Mouse (Mus musculus) thymus, adult 2 months (tissue): ENCODE results near the gene Olfr38. TPM values are rescaled to one million over a fixed set of nuclear protein-coding genes. Genes with fewer than 3 reads are reported as not detected.

Source experiments
- DNase-seq: peaks from one replicate; pipeline ENCODE4 v3.0.0; 2021
- H3K27ac ChIP-seq: fragments of 200-500 bp; 2 replicates; pipeline ENCODE4 v1.5.1; 2012; ENCODE audit warnings: low read length, control low read depth; ENCODE audit not compliant: control insufficient read depth, insufficient read depth
- H3K27me3 ChIP-seq: fragments of 200-500 bp; 2 replicates; pipeline ENCODE4 v1.6.1; 2012; ENCODE audit warnings: mild to moderate bottlenecking, low read length, moderate library complexity, mixed read lengths; ENCODE audit not compliant: control insufficient read depth, insufficient read depth
- H3K36me3 ChIP-seq: fragments of 200-500 bp; 2 replicates; pipeline ENCODE4 v1.6.1; 2012; ENCODE audit warnings: mild to moderate bottlenecking, low read length, moderate library complexity; ENCODE audit not compliant: control insufficient read depth, insufficient read depth
- H3K4me1 ChIP-seq: fragments of 200-500 bp; replicated peaks from 2 replicates; pipeline ENCODE4 v1.6.1; 2012; ENCODE audit warnings: low read length; ENCODE audit not compliant: control insufficient read depth, insufficient read depth
- H3K4me3 ChIP-seq: fragments of 200-500 bp; 2 replicates; pipeline ENCODE4 v1.5.1; 2012; ENCODE audit warnings: mild to moderate bottlenecking, low read length, control low read depth, moderate library complexity; ENCODE audit not compliant: control insufficient read depth, insufficient read depth
- CTCF ChIP-seq: fragments of 200-500 bp; IDR thresholded peaks from 2 replicates; pipeline ENCODE4 v1.5.1; 2012; ENCODE audit warnings: mild to moderate bottlenecking, control low read depth, low read length, moderate library complexity, borderline replicate concordance; ENCODE audit not compliant: control insufficient read depth, poor library complexity, insufficient read depth; ENCODE audit errors: extremely low read depth
- POLR2A ChIP-seq: fragments of 200-500 bp; IDR thresholded peaks from 2 replicates; pipeline ENCODE4 v1.6.1; 2012; ENCODE audit warnings: mild to moderate bottlenecking, low read length, control low read depth, moderate library complexity; ENCODE audit not compliant: control insufficient read depth, poor library complexity, insufficient read depth; ENCODE audit errors: extremely low read depth
- WGBS: fragments of 180-500 bp; shearing (Covaris S2); methylation state at CpG from one replicate; pipeline ENCODE4 v1.1.7; 2018; 5-methylcytosine and 5-hydroxymethylcytosine counted together
- polyA plus RNA-seq: library from polyadenylated mRNA; depleted of rRNA; stranded (reverse); fragments of >200 nt; gene quantifications from 2 replicates; pipeline ENCODE4 v1.2.3, GENCODE M21; 2012; rRNA removed

Gene Olfr38
- polyA plus RNA-seq = not detected in 2 replicates

GRCm38 (mm10) chr6:42756104-42756503 is at the start of gene Olfr38:
Olfr38 (plus strand) TSS chr6:42756404.
- DNase-seq = no peak
- no peaks in the 10 kb centered on the region for H3K27me3 ChIP-seq
- no peak within 1 kb of the TSS for H3K4me3 ChIP-seq
- no peaks in the 10 kb centered on the region for H3K36me3 ChIP-seq
- H3K4me1 ChIP-seq = no peaks in the 10 kb centered on the region
- 85% methylated on average over 1 of the region's 1 CpGs for WGBS
- TF ChIP-seq POLR2A = no peak
- TF ChIP-seq CTCF = no peak
- H3K27ac ChIP-seq = no peak within 1 kb of the TSS

DNA sequence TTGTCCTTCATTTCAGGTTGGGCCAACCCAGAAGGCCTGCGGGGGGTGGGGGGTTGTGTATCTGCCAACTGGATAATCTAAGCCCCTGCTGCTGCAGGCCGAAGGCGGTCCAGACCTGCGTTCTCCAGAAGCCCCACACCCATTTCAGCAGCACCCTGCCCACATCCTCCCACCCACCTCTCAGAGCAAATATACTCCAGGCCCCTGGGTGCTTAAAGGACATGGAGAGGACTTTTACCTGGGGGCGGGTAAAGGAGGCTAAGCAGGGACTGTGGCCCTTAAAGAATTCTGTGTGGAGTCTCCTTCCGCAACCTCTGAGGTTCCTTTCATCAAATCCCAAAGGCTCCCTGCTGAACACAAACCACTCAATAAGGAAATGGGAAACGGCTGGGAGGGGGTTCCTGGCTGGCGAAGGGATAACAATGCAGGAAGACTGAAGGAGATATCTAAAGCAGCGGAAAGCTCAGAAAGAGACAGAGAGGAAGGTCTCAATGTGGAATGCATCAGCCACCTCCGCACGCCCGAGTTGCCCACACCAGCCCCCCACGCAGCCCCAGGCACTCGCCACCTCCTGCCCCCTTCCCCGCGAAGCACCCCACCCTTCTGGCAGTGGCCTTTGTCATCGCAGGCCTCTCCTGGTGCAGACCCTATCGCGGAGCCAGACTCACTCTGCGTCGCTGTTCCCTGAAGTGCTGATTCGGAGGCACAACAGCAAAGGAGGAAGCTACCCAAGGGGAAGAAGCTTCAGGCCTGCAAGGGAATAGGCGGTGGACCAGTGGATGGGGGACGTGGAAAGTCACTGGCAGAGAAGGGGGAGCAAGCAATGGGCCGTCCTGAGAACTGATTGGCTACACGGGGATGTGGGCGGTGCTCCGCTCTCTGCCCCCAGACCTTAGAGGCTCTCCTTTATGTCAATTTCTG is 46.7 kb upstream of the Olfr38 start, which contains the start of gene Tcaf1:
Gene Tcaf1, minus strand, starts transcription at position 798 of the 921 bp plus-strand sequence.
- Histone ChIP-seq H3K4me1 (no peaks in the 10 kb centered on the region), H3K36me3 (no peaks in the 10 kb centered on the region), H3K27ac (no peak within 1 kb of the TSS), H3K27me3 (no peaks in the 10 kb centered on the region), H3K4me3 (no peak within 1 kb of the TSS; the same call in 1 of the 2 replicates)
- 33% methylated on average over 28 of the region's 28 CpGs for WGBS
- DNase-seq = no peak
- no peak for TF ChIP-seq CTCF
- TF ChIP-seq POLR2A = no peak

GRCm38 (mm10) chr6:42714668-42715067 is 41.5 kb upstream of the Olfr38 start:
- H3K27ac ChIP-seq = no peak overlapping the region
- DNase-seq = no peak
- no peaks in the 10 kb centered on the region for H3K27me3 ChIP-seq
- no peak overlapping the region for H3K4me3 ChIP-seq
- TF ChIP-seq CTCF (no peak), POLR2A (no peak)
- no peaks in the 10 kb centered on the region for H3K4me1 ChIP-seq
- WGBS = 78% methylated on average over 8 of the region's 8 CpGs
- no peaks in the 10 kb centered on the region for H3K36me3 ChIP-seq

- no peak for DNase-seq
- Histone ChIP-seq H3K27me3 (no peaks in the 10 kb centered on the region), H3K36me3 (no peaks in the 10 kb centered on the region), H3K27ac (no peak overlapping the region), H3K4me1 (no peaks in the 10 kb centered on the region), H3K4me3 (no peak overlapping the region)
- TF ChIP-seq POLR2A = no peak
- TF ChIP-seq CTCF = no peak
These were observed 38.2 kb upstream of the Olfr38 start for GRCm38 (mm10) chr6:42717973-42718372.

GRCm38 (mm10) chr6:42739071-42739470 is 17.1 kb upstream of the Olfr38 start, which contains the start of gene Olfr453:
Olfr453 (plus strand) TSS chr6:42739371.
- no peak within 1 kb of the TSS for H3K27ac ChIP-seq

GRCm38 (mm10) chr6:42742303-42742702 is 13.9 kb upstream of the Olfr38 start:
- H3K4me1 ChIP-seq = no peaks in the 10 kb centered on the region
- no peaks in the 10 kb centered on the region for H3K27me3 ChIP-seq
- no peak for TF ChIP-seq CTCF
- TF ChIP-seq POLR2A = no peak
- H3K4me3 ChIP-seq = no peak overlapping the region
- DNase-seq = no peak
- H3K27ac ChIP-seq = no peak overlapping the region
- WGBS = 85% methylated on average over 5 of the region's 5 CpGs
- H3K36me3 ChIP-seq = no peaks in the 10 kb centered on the region

More at GRCm38 (mm10) chr6:42739071-42739470, 17.1 kb upstream of the Olfr38 start, which contains the start of gene Olfr453:
- Histone ChIP-seq H3K27me3 (no peaks in the 10 kb centered on the region), H3K4me3 (no peak within 1 kb of the TSS), H3K4me1 (no peaks in the 10 kb centered on the region), H3K36me3 (no peaks in the 10 kb centered on the region)
- WGBS = 95% methylated on average over 1 of the region's 1 CpGs
- TF ChIP-seq POLR2A (no peak), CTCF (no peak)
- DNase-seq = no peak
